Mouse (Mus musculus) induced T-regulatory cell, adult 2 months (primary cell): ENCODE results near the gene Neurog1.

ENCODE experiments used
- DNase-seq: peaks from one replicate; pipeline ENCODE4 v3.0.0-alpha.2; 2012; ENCODE audit warnings: low read depth

Gene Neurog1

DNA sequence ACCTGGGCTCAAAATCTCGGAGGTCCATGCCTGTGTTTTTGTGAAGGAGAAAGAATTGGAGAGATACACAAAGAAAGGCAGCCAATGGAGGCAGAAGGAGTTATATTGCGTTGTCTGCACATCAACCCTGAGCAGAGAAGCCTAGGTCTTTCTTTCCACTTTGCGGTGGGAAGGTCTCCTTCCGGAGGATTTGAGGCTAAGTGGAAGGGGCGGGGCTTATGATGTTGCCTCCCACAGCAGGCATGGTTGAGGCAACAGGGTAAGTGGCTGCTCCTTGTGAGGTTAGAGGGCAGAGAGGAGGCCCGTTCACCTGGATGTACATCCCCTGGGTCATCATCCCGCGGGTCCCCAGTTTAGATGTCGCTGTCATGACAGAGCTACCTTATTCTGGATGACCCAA is 32.7 kb downstream of the Neurog1 start:
- peak; percentile 75 for DNase-seq

DNA sequence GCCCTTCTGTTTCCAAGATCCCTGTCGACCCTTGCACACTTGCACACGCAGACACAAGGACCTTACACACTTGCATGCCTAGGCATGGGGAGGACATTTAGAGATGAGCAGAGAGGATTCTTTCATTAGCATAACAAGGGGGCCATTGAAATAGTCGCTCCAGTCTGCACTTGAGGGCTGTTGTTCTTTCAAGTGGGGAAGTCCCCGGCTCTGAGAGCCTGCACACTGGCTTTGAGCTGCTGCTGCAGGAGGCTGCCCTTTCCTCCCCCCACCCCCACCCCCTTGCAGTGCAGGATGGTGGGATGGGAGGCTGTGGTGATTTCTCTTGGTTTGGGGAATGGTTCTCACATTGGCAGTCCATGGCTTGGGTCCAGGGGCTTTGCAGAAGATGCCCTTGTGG is 35.9 kb downstream of the Neurog1 start:
- peak; percentile 39 for DNase-seq

DNA sequence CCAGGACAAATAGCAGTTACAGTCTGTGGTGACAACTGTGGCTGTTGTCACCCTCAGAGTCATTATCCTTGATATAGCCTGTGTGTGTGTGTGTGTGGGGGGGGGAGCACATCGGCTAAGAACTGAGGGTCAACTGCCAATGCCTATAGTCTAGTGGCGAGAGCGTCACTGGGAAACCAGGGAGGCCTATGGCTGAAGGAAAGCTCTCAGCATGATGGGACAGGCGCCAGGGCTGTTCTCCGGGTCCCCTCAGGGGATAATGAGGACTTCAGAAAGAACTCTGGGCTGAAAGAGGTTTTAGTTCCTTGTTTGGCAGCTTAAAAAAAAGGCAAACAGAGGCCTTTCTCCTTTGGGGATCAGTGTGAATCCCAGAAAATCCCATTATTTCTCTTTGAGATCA is 37.3 kb downstream of the Neurog1 start:
- DNase-seq: no peak

- no peak for DNase-seq
Observed at GRCm38 (mm10) chr13:56209067-56209411, 42.9 kb downstream of the Neurog1 start.

- DNase-seq: no peak
Observed at GRCm38 (mm10) chr13:56208225-56209066, 43.5 kb downstream of the Neurog1 start.
